Mouse (Mus musculus) cortical plate, adult 2 months (tissue): ENCODE measurements around the gene Tnfrsf25.

Source experiments
- CTCF ChIP-seq: fragments of 200-500 bp; IDR thresholded peaks from 2 replicates; pipeline ENCODE4 v1.5.1; 2011; ENCODE audit warnings: mild to moderate bottlenecking, control low read depth, low read length; ENCODE audit not compliant: insufficient read depth; ENCODE audit errors: extremely low read depth
- POLR2A ChIP-seq: fragments of 200-500 bp; IDR thresholded peaks from 2 replicates; pipeline ENCODE4 v1.6.1; 2011; ENCODE audit warnings: mild to moderate bottlenecking, low read length, control low read depth; ENCODE audit not compliant: insufficient read depth; ENCODE audit errors: extremely low read depth

GRCm38 (mm10) chr4:152072121-152072601 lies 43.6 kb upstream of the Tnfrsf25 start, which contains the start of gene Plekhg5:
- no peak for TF ChIP-seq CTCF
- TF ChIP-seq POLR2A = no peak
